Comparison of ENCODE assay signal across 8 mouse cellular contexts in the genomic region with DNA sequence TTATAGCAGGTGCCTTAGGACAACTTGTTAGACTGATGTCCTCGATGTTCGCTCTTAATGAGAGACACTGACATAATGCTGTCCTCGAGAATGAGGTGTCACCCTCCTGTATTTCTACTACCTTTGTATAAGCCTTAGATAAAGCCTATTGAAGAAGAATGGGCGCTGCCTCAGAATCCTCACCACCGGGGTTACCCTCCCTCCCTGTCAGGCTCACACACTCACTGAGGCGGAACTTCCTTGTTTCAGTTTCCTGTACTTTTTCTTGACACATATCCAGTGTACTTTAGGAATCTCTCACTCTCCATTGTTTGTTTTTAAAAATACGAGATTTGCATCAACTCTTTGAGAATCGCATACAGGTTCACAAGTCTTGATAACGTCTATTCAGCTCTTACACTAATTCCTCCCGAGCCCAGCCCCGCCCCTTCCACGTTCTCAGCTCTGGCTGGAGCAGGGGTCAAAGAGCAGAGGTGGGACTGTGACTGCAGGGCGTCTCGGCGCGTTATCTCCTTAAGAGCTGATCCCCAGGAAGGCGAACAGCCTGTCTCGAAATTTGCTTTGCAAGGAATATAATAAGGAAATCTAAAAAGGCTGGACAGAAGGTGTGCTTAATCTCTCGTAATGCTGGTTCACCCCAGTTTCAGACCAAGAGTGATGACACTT. TPM values are rescaled to one million over a fixed set of nuclear protein-coding genes. Genes with fewer than 3 reads are reported as not detected.
DNase-seq lines count a peak whose midpoint lies in the region; ATAC-seq lines count a peak whose summit lies in the region.

No protein-coding gene starts in this region.

- H3K4me2 ChIP-seq in hindbrain, embryonic 12.5 days (replicated peaks): peak overlapping the region; percentile 51
- peak overlapping the region; percentile 60 for H3K4me2 ChIP-seq in limb, embryonic 13.5 days (replicated peaks)
- H3K4me2 ChIP-seq in midbrain, embryonic 15.5 days: peak overlapping the region; percentile 46

- peak; percentile 64 for DNase-seq in R1 (ENCODE audit: low read depth, low spot score)
- peak; percentile 63 for DNase-seq in embryo, embryonic 10.5 days (ENCODE audit: low spot score)
- DNase-seq in layer of hippocampus, adult 9-10 months (ENCODE audit: low spot score): no peak
- no peak for DNase-seq in left cerebral cortex, adult 9 months (ENCODE audit: low spot score in 2 of 2)
- no peak for DNase-seq in cerebellum, postnatal 14 days

- H3K4me3 ChIP-seq in hindbrain, embryonic 12.5 days: 0 out of 2 replicates have a peak overlapping the region, but pooled peaks have one; percentile 19
- H3K4me3 ChIP-seq in limb, embryonic 13.5 days: peak overlapping the region; percentile 33
- H3K4me3 ChIP-seq in midbrain, embryonic 15.5 days: peak overlapping the region; percentile 23

- WGBS in hindbrain, embryonic 12.5 days: 13% methylated on average over 19 of the region's 19 CpGs
- 18% methylated on average over 19 of the region's 19 CpGs for WGBS in limb, embryonic 13.5 days
- WGBS in midbrain, embryonic 15.5 days: 8% methylated on average over 19 of the region's 19 CpGs

- H3K4me1 ChIP-seq in hindbrain, embryonic 12.5 days: peaks cover 6% of the 10 kb centered on the region; the same call in 1 of the 2 replicates
- H3K4me1 ChIP-seq in limb, embryonic 13.5 days: no peaks in the 10 kb centered on the region
- peaks cover 4% of the 10 kb centered on the region; the same call in 1 of the 2 replicates for H3K4me1 ChIP-seq in midbrain, embryonic 15.5 days

- H3K27me3 ChIP-seq in hindbrain, embryonic 12.5 days: no peaks in the 10 kb centered on the region
- H3K27me3 ChIP-seq in limb, embryonic 13.5 days: no peaks in the 10 kb centered on the region
- H3K27me3 ChIP-seq in midbrain, embryonic 15.5 days (replicated peaks): no peaks in the 10 kb centered on the region

- ATAC-seq in hindbrain, embryonic 12.5 days (ENCODE audit: low FRiP score): no peak
- ATAC-seq in limb, embryonic 13.5 days (ENCODE audit: low FRiP score, low read depth): no peak
- no peak for ATAC-seq in midbrain, embryonic 15.5 days (replicated peaks)

- H3K27ac ChIP-seq in hindbrain, embryonic 12.5 days: no peak overlapping the region
- no peak overlapping the region for H3K27ac ChIP-seq in limb, embryonic 13.5 days
- H3K27ac ChIP-seq in midbrain, embryonic 15.5 days: no peak overlapping the region

- H3K9me3 ChIP-seq in hindbrain, embryonic 12.5 days (replicated peaks): no peaks in the 10 kb centered on the region
- no peaks in the 10 kb centered on the region for H3K9me3 ChIP-seq in limb, embryonic 13.5 days
- H3K9me3 ChIP-seq in midbrain, embryonic 15.5 days: no peaks in the 10 kb centered on the region

- no peaks in the 10 kb centered on the region for H3K36me3 ChIP-seq in hindbrain, embryonic 12.5 days
- H3K36me3 ChIP-seq in limb, embryonic 13.5 days: no peaks in the 10 kb centered on the region
- H3K36me3 ChIP-seq in midbrain, embryonic 15.5 days (replicated peaks): no peaks in the 10 kb centered on the region

- H3K9ac ChIP-seq in hindbrain, embryonic 12.5 days: no peak overlapping the region
- H3K9ac ChIP-seq in limb, embryonic 13.5 days: no peak overlapping the region
- no peak overlapping the region for H3K9ac ChIP-seq in midbrain, embryonic 15.5 days

RNA-seq across cellular contexts. Expression of a gene that starts 4.9 kb away (rescaled TPM):
- not detected in 2 replicates for polyA plus RNA-seq in hindbrain, embryonic 12.5 days (2016; fragmentation: Nextera tagmentation; extraction: Ambion mirVana)
- polyA plus RNA-seq in limb, embryonic 13.5 days (2015; fragmentation: Nextera tagmentation; extraction: Ambion mirVana): not detected in 2 replicates
- polyA plus RNA-seq in midbrain, embryonic 15.5 days (2015; fragmentation: Nextera tagmentation; extraction: Ambion mirVana): not detected in 2 replicates

RNA-seq across cellular contexts. Expression of a gene that starts 39.1 kb away (rescaled TPM):
- polyA plus RNA-seq in hindbrain, embryonic 12.5 days (2016; fragmentation: Nextera tagmentation; extraction: Ambion mirVana): 1.8 and 2.6 TPM in 2 replicates
- polyA plus RNA-seq in limb, embryonic 13.5 days (2015; fragmentation: Nextera tagmentation; extraction: Ambion mirVana): 0.06 TPM in 2 replicates
- 1.1 and 1.2 TPM in 2 replicates for polyA plus RNA-seq in midbrain, embryonic 15.5 days (2015; fragmentation: Nextera tagmentation; extraction: Ambion mirVana)

Comparison
In these comparisons a context has a peak if more than half of its experiments do, and no peak if none do; other contexts are left out.
1. DNase-seq: peak in R1 (single experiment) and embryo, embryonic 10.5 days (single experiment); none in layer of hippocampus, adult 9-10 months (single experiment), left cerebral cortex, adult 9 months (0 of 2) and cerebellum, postnatal 14 days (0 of 2).
2. Peak in every context shown above with its lines, with median percentiles within 50 percentile points of each other: H3K4me2 ChIP-seq and H3K4me3 ChIP-seq.